Mouse (Mus musculus): Measurements from ENCODE around the gene Pheta2.

DNA sequence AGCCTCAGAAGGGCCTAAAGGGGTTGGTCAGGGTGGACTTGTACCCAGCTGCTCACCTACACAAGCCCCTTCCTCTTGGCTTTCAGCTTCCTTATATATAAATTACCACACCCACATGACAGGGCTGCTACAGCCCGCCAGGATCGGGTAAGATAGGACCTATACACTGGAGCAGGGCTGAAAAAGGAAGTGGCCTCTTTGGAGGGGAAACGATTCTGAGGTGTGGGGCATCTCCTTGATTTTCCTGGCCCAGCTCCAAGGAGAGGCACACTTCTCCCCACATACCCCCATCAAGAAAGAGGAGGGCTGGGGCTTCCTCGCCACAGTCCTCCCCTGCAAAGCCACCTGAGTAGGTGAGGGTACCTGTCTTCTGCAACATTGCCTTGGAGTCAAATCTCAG lies 867 bp upstream of the Pheta2 start:
- TF ChIP-seq POLR2A (IDR thresholded peaks at IDR 0.05; ENCODE audit: borderline replicate concordance, low read depth, low read length) (no peak), CTCF (IDR thresholded peaks at IDR 0.05; ENCODE audit: low read depth, low read length) (no peak)
